Mouse (Mus musculus): ENCODE measurements around the gene 2210010C04Rik. TPM values are rescaled to one million over a fixed set of nuclear protein-coding genes. Genes with fewer than 3 reads are reported as not detected.
"Not testable (repeated sequence)": the region's sequence is repeated elsewhere in the genome, so short reads cannot be mapped to it uniquely, and the experiment has no call there.

Gene 2210010C04Rik
- total RNA-seq, 2 experiments from 2014 or later, result not detected

DNA sequence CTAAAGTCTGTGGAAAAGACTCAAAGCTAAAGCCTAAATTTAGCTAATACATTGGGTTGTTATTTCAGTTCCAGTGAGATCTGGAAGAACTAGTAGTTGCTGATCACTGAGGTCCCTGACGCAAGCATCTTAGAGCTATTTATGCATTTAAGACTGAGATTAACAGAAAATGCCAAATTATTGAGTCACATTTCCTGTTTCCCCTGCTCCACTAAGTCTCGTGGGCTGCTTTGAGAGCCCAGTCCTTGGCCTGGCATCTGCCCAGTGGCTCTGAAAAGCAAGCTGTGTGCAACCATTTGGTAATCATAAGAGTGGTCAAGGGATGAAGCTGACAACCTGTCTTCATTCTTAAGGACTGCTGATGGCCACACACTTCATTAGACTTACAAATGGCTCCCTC lies 8.3 kb downstream of the 2210010C04Rik start:
- intact Hi-C loops (cut with DNase I), result no loop called here
- DNase-seq (ENCODE audit: low spot score in 2 of 2), result no peak

DNA sequence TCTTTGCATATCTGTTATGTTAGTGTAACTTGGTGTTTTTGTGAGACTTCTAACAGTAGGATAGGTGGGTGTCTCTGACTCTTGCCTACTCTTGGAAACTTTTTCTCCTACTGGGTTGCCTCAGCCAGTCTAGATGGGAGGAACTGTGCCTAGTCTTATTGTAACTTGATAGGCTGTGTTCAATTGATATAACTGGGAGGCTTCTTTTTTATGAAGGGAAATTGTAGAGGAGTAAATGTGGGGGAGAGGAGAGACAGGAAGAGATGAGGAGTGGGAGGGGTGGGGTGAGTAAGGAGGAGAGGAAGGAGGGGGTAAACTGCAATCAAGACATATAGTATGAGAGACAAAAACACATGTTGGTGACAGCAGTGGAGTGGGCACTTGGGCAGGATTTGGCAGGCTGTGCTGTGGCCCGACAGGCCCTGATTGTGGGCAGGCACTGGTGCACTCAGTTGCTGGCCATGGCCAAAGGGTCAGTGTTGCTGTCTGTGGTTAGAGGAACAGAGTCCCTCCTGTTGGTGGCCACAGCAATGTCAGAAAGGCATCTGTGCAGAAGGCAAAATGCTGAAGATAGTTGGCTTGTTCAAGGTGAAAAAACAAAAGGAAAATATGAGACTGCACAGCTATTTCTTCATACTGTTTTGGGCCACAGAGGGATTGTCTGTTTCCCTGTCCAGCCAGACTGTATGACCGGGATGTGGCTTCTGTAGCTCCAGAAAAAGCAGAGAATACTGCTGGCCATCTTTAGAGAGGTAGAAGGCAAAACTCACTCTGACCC lies 9.2 kb downstream of the 2210010C04Rik start:
- intact Hi-C loops (cut with DNase I), result no loop called here
- no peak for DNase-seq (ENCODE audit: low spot score in 2 of 2)

DNA sequence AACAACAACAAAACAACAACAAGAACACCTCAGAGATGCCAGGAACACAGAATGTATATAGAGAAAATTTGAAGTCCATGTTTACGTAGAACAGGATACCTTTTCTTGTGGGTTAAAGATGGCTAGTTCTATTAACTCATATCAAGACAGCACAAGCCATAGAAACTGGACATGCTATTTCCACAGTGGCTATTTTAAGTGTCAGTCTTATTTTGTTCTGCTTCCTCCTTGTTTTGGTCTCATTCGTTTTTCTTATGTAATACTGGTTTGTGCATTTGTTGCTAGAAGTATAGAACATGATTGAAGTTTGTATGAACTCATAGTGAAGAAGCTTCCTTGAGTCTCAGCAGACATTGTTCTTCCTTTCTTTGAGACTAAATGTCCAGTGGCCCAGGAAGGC lies 16.2 kb downstream of the 2210010C04Rik start:
- DNase-seq (ENCODE audit: low spot score in 2 of 2), result no peak
- intact Hi-C loops (cut with DNase I), result no loop called here

DNA sequence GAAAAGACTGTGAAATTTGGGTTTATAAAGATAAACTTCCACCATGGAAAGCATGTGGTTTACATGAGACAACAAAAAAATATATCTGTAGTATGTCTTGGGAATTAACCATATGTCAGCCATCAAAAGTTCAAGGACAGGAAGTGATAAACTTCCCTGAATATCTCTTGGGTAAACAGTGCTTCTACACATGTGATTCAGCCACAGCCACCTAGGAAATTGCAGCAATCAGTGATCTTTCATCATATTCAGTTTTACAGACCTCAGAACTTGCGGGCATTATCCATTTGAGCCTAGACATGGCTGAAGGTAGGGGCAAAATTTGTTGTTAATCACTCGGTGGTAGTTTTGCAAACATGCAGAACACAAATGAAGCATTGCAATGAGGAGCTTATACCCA lies 16.7 kb downstream of the 2210010C04Rik start:
- no peak for DNase-seq (ENCODE audit: low spot score in 2 of 2)
- intact Hi-C loops (cut with DNase I), result no loop called here

DNA sequence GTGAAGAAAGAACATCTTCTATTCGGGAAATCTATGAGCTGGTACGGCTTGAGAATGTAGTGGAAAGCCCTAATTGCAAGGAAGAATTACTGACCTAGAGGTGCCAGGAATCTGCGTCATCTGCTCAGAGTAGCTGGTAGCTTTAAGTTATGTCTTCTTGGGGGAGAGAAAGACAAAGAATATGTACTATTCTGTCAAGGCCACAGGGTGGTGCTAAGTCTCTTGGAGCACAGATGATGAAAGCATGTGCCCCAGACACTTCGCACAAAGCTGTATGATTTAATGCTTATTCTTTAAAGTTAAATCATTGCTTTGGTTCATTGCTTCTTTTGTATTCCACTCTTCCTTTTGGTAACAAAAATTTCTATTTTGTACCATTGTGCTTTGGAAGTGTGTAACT lies 20.2 kb downstream of the 2210010C04Rik start:
- intact Hi-C loops (cut with DNase I), result no loop called here
- DNase-seq (ENCODE audit: low spot score in 2 of 2), result no peak

DNA sequence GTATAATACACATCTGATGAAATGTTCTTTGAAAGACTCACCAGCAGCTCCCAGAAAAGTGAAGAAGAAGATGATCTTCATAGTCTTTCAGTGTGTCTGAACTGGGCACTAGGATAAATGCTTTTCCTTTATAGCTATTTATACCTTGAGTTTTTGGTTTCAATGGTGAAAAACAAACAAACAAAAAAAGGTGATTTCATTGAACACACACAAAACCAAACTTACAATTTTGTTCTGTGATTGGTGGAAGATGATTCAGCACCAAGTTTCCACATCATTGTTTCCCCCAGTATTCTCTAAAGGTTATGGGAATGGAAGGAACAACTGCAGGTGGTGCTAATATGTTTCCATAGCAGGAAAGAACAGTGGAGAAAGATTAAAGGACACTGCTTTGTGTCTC lies 35.9 kb downstream of the 2210010C04Rik start, which contains the start of gene Gm2663:
TSS of gene Gm2663 (minus strand) at position 101 of the 400 bp plus-strand sequence.
- DNase-seq (ENCODE audit: low spot score in 2 of 2); intact Hi-C loops (cut with DNase I): not testable (repeated sequence)

Other genes starting within 250 kb of the 2210010C04Rik start
- gene Moxd2, start 148.0 kb downstream of the 2210010C04Rik start, total RNA-seq (2021), result not detected
- gene Prss58, start 135.1 kb downstream of the 2210010C04Rik start, total RNA-seq (2021), result not detected
- not detected for gene 1700074P13Rik, start 95.0 kb downstream of the 2210010C04Rik start, total RNA-seq (2021)
- not detected for gene Gm4744, start 83.6 kb downstream of the 2210010C04Rik start, total RNA-seq (2021)
- not detected for gene 1810009J06Rik, start 70.8 kb downstream of the 2210010C04Rik start, total RNA-seq (2021)
- gene Gm2663, start 36.0 kb downstream of the 2210010C04Rik start, total RNA-seq (2021), result not detected